Mouse (Mus musculus) brain, adult 2 months (tissue): ENCODE results near the gene Klhl7.
A peak's percentile ranks its signal among the peaks of the same experiment; 100 is the strongest.

ENCODE experiments used
- DNase-seq: peaks from one replicate; pipeline ENCODE4 v3.0.0; 2011; ENCODE audit warnings: low read depth, low spot score

Gene Klhl7

DNA sequence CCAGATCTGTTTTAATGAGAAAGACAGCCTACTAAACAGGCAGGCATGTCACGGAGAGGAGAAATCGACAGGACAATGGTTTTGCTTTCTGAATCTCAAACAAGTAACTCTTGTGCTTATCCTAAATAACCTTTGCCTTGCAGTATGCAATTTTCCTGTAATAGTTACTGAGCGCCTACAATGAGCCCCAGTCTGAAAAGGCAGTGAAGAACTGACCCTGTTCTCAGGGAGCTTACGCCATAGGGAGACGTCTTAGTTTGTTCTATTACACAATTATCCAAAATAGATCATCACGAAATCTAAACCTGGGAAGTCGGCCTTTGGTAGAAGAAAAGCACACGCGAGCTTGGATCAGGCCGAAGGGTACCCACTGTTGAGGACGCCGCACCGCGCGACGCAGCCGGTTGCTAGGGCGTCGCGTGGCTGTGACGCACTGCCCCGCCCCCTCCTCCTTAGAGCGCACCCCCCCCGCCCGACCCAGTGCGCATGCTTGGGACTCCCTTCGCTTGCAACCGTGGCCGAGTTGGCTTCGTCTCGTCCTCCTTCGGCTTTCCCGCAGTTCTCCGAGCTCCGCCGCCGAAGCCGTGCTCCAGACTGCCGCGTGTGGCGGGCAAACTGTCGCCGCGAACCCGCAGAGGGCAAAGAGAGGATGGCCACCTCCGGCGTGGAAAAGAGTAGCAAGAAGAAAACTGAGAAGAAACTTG lies at the start of gene Klhl7:
Gene Klhl7, plus strand, starts transcription at position 500 of the 704 bp plus-strand sequence.
- DNase-seq: peak; percentile 97

DNA sequence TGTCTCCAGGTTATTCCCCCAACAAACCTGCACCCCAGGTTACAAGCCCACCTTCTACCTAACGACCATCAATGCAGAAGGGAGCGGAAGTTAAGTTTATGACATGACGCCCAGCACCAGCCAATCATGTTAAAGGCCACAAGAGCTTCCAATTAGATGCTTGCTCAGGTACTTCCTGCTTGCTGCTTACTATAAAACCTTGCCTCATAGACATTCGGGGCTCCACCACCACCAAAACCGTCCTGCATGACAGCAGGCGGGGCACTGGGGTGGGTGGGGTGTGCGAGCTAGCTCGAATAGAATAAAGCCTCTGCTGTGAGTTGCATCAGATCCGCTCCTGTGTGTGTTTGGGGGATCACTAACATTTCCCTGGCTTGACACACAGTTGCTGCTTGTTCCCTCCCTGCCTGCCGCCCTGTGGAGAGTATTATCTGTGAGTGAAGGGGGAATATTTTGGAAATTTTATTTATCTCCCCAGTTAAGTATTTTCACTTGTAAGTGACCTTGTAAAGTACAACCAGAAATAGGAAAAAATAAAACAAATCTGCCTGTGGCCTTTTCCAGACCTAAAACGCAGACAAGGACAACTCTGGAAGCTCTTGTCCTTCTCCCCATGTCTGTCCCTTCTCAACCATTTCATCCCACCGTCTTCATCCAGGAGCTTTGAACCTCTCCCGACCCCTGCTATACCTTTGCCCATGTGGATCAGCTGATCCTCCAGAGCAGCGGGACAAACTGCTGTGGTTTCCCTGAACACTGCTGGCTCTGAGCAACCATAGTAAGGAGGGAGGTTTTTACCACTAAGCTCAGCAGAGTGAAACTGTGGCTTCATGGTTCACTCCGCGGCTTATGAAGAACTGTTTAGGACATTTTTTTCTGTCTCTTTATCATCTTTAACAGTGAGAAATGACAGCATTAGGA lies 48.4 kb upstream of the Klhl7 start:
- no peak for DNase-seq

GRCm38 (mm10) chr5:24053245-24054190 lies 46.9 kb upstream of the Klhl7 start:
- DNase-seq: peak; percentile 12

GRCm38 (mm10) chr5:24054382-24054781 lies 46.0 kb upstream of the Klhl7 start:
- no peak for DNase-seq

GRCm38 (mm10) chr5:24056865-24057264 lies 43.5 kb upstream of the Klhl7 start:
- no peak for DNase-seq

DNA sequence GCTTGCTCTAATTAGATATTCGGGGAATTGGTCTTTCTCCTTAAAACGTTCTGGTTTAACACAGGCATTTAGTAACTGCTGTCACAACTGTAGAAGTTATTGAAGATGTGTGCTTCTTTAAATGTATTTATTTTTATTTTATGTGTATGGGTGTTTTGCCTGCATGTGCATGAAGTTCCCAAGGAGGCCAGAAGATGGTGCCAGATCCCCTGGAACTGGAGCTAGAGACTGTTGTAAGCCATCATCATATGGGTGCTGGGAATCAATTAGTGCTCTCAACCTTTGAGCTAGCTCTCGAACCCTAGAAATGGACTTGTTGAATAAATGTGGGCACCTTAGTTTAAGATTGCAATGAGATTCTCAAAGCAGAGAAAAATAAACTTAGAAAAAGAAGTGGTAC lies 42.8 kb upstream of the Klhl7 start:
- DNase-seq: no peak

- DNase-seq: no peak
Measured at GRCm38 (mm10) chr5:24060949-24061348, 39.5 kb upstream of the Klhl7 start.

- DNase-seq: no peak
Measured at GRCm38 (mm10) chr5:24063034-24063433, 37.4 kb upstream of the Klhl7 start.

DNA sequence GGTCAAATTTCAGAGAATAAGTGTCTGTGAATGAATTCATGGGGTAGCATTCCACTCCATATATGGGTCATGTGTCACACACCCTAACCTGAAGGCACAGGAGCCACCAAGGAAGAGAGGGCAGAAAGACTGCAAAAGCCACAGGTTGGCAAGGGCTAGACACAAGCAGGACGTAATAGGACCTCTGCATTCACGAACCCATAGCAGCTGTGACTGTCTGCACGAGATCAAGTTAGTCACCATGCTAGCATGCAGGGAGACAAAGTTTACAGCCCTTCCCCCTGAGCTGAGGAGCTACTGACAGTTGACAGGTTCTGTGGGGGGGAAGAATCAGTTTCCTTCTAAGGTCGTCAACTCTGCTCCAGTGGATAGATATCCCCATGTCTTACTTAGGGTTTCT lies 36.9 kb upstream of the Klhl7 start:
- DNase-seq: no peak

DNA sequence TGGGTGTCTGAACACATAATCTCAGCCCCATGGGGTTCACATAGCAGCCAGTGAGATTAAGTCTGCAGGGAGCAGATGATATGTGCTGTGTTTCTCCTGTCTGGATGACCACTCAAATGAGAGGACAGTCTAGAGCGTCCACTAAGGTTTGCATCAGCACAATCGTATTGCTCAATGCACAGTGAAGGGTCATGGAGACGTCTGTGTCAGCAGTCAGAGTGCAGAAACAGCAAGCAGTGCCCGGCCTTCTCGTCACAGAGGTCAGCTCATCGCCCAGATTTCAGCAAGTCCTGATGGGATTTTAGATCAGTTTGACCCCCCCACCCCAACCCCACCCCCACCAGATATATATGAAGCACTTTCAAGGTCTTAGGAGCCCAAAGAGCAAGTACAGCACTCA lies 31.4 kb upstream of the Klhl7 start:
- no peak for DNase-seq

- no peak for DNase-seq
Measured at GRCm38 (mm10) chr5:24072031-24072430, 28.4 kb upstream of the Klhl7 start.

- DNase-seq: peak; percentile 92
Measured at GRCm38 (mm10) chr5:24076986-24077718, 23.3 kb upstream of the Klhl7 start.

DNA sequence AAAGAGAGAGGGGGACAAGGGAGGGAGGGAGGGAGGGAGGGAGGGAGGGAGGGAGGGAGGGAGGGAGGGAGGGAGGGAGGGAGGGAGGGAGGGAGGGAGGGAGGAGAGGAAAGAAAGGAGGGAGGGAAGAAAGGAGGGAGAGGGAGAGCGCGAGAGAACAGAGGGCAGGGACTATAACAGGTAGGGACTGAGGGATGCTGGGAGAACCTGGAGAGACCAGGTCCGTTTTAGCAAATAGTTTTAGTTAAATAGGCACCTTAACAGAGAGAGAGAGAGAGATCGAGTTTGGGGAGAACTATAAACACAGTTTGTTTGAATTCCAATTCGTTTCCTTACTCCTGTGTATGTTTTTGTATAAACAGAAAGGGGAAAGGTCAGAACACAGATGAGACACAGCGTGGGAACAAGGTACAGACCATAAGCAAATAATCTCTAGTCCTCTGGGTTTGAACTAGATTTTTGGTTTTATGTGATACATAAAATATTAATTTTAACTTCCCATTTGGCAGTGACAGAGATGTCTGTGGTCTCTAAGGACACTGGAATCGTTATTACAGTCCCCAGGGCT lies 22.6 kb upstream of the Klhl7 start:
- DNase-seq: peak; percentile 18

- DNase-seq: peak; percentile 34
Measured at GRCm38 (mm10) chr5:24078420-24079179, 21.8 kb upstream of the Klhl7 start.

DNA sequence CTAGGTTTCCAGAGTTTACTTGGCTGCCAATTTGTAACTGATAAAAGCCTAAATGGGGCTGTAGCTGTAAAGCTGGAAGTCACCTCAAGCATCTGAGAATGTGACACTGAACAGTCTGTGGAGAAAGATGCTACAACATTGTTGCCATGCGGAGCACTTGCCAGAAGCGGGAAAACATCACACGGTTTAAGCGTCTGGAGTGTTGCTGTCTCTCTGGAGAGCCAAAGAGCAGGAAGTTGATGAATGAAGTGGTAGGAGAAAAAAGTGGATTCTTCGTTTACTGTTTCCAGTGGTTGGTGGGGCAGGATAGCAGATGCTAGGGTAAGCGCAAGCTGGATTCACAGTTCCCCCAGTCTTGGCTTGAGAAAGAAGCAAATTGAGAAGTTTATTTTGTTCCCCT lies 19.6 kb upstream of the Klhl7 start:
- no peak for DNase-seq

DNA sequence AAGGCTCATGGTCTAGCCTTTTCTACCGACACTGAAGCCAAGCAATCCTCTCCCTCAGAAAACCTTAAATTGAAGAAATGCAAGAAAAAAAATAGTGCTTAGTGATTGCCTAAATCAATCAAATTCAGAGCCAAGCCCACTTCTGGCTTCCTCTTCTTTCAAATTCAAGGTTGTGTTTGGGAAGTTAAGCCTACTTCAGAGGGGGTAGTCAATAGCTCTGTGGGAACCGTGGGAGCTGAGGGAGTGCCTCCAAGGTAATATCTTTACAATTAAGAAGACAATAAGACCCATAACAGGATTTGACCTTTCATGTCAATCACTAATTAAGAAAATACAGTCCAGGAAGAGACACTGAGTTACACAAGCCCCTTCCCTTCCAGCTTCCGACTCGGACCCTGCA lies 15.6 kb upstream of the Klhl7 start:
- no peak for DNase-seq

- no peak for DNase-seq
Measured at GRCm38 (mm10) chr5:24086241-24086640, 14.2 kb upstream of the Klhl7 start.

DNA sequence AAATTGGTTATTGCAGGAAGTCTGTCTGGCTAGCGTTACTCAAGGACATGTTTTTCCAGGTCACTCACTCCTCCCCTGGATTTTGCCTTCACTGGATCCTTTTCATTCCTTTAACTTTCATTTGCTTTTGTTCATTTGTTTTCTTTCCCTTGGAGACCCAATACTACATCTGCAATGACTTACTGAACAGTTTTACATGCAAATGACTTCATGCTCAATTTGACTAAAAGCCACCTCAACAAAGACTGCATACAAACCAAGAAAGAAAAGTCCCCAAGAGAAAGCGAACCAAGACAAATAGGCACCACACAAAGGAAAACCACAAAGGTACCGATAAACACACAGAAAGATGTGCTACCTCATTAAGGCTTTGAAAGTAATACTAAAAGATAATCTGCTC lies 13.5 kb upstream of the Klhl7 start:
- DNase-seq: no peak

DNA sequence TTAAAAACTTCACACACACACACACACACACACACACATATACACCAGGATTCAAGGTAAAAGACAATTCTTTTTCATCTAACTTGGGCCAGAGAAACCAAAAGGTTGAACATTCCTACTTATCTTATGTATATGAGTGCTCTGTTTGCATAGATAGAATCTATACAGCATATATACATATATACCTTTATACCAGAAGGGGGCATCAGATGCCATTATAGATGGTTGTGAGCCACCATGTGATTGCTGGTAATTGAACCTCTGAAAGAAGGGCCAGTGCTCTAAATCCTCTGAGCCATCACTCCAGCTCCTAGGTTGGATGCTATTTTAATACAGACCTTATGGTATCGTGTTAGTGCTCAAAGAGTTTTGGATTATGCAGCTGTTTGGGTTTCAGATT lies 12.0 kb upstream of the Klhl7 start:
- DNase-seq: no peak

- peak; percentile 56 for DNase-seq
Measured at GRCm38 (mm10) chr5:24092496-24092895, 7.9 kb upstream of the Klhl7 start.
